In the genomic region with DNA sequence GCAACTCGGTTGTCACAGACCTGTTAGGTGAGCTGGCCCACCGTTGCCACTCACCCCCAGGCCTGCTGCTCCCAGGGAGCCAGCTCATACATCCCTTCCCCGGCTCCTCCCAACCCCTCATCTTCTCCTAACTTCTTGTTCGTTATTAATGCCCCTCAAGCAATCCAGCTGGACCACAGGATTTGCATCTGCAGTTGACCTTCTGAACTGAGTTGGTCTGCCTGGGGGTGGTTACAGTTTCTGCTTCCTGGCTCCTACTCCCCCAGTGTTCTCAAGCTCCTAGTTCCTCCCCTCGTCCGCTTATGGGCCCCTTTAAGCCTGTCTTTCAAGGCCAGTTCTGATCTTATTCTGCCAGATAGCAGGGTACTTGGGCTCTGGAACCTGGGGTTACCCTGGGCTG, we compare ENCODE assay signal across 1 mouse cellular context.
TF ChIP-seq lines count a peak whose summit lies in the region.

No protein-coding gene starts in this region.

TF ChIP-seq in CH12.LX, 34 proteins besides CTCF, POLR2A, EP300 and RAD21:
- TF ChIP-seq IRF4 (IDR thresholded peaks at IDR 0.05; ENCODE audit: low read depth, low read length) (peak; percentile 52; the same call in 1 of the 2 replicates), MAFK (IDR thresholded peaks at IDR 0.05; ENCODE audit: insufficient replicate concordance, low read length) (0 out of 2 replicates have a peak, but pooled peaks have one; percentile 35), ZMIZ1 (IDR thresholded peaks at IDR 0.05; ENCODE audit: low read depth, low read length) (peak; percentile 47; the same call in 1 of the 2 replicates), ZNF384 (IDR thresholded peaks at IDR 0.05; ENCODE audit: low read depth, low read length) (no peak), MXI1 (IDR thresholded peaks at IDR 0.05; ENCODE audit: low read depth, low read length) (peak; percentile 10; the same call in 1 of the 2 replicates), BHLHE40 (IDR thresholded peaks at IDR 0.05; ENCODE audit: low read depth, low read length) (peak; percentile 65), TCF12 (IDR thresholded peaks at IDR 0.05; ENCODE audit: low read depth, low read length) (peak; percentile 44; the same call in 1 of the 2 replicates), SIN3A (IDR thresholded peaks at IDR 0.05; ENCODE audit: low read length) (peak; percentile 50; the same call in 1 of the 2 replicates), TBP (conservative IDR thresholded peaks at IDR 0.05; ENCODE audit: low read depth, low read length) (no peak), JUN (IDR thresholded peaks at IDR 0.05; ENCODE audit: insufficient read depth, low read depth, low read length) (no peak), ELF1 (IDR thresholded peaks at IDR 0.05; ENCODE audit: low read depth, low read length) (0 out of 2 replicates have a peak, but pooled peaks have one; percentile 29), USF2 (conservative IDR thresholded peaks at IDR 0.05; ENCODE audit: low read depth, low read length) (no peak), POLR2AphosphoS2 (IDR thresholded peaks at IDR 0.05; ENCODE audit: low read depth, low read length) (no peak), E2F4 (IDR thresholded peaks at IDR 0.05; ENCODE audit: insufficient replicate concordance, low read depth, low read length) (no peak), MAZ (IDR thresholded peaks at IDR 0.05; ENCODE audit: low read depth, low read length) (0 out of 2 replicates have a peak, but pooled peaks have one; percentile 59), PAX5 (IDR thresholded peaks at IDR 0.05; ENCODE audit: low read length) (no peak), ETS1 (conservative IDR thresholded peaks at IDR 0.05; ENCODE audit: low read depth, low read length) (peak; percentile 46)
